Mouse (Mus musculus) heart, postnatal 4 days (tissue): Measurements from ENCODE around the gene Fam227b. TPM values are rescaled to one million over a fixed set of nuclear protein-coding genes. Genes with fewer than 3 reads are reported as not detected.

Experiments used
- DNase-seq: peaks from one replicate; pipeline ENCODE4 v3.0.0; 2021
- total RNA-seq, 2 experiments: library from RNA; stranded (reverse); gene quantifications; 2 replicates each; pipeline ENCODE4 v1.2.3; 2021

The Fam227b gene
- total RNA-seq, result not detected

DNA sequence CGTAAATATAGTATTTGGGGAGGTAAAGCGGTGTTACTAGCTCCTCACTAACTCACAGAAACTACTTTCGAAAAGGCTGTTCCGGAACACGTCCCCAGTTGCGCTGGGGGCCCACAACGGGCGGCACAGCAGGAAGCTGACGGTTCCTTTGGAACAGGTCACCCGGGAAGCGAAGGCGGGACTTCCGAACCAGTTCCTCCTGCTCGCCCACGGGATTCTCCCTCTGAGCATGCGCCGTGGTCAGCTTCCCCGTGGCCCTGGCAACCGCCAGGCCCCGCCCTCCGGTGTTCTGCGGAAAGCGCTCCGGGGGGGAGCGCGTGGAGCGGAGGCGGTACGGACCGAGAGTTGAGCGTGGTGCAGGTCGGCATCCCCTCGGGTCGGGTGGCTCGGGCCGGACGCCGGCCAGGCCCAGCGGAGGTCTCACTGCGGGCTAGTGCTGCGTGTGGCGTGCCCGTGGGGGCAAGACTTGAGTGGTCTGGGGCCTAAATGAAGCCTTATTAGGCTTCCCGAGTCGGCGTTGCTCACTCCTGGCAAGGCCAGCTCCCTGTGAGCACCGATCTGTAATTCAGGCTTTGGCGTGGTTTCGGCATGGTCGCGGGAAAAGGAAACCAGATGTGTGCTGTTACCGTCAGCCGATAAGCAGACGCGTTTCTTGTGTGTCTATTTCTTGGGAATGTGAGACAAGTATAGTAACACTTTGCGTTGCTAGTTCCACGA lies at the start of gene Fam227b, which contains the start of gene Dtwd1:
Gene Fam227b (minus strand): TSS at position 150 of the 717 bp plus-strand sequence.
Gene Dtwd1 (plus strand): TSS at position 287 of the 717 bp plus-strand sequence.
- peak; percentile 99 for DNase-seq

DNA sequence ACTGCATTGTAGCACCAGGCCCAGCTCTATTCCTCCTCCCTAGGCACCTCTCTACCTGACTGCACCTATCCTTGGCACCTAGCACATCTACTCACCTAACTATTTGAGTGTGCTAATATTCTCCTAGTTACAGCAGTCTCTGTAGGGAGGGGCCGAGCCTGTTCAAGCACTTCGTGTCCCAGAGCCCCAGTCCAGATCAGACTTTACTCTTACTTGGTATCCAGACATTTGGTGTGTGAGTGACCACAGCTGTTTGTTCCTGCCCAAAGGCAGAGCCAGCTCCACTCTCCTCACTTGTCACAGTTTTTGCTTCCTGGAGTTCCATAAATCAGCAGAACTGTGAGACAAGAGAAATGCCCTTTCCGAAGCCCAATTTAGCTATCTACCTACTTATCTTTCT lies 47.2 kb upstream of the Fam227b start:
- peak; percentile 7 for DNase-seq

DNA sequence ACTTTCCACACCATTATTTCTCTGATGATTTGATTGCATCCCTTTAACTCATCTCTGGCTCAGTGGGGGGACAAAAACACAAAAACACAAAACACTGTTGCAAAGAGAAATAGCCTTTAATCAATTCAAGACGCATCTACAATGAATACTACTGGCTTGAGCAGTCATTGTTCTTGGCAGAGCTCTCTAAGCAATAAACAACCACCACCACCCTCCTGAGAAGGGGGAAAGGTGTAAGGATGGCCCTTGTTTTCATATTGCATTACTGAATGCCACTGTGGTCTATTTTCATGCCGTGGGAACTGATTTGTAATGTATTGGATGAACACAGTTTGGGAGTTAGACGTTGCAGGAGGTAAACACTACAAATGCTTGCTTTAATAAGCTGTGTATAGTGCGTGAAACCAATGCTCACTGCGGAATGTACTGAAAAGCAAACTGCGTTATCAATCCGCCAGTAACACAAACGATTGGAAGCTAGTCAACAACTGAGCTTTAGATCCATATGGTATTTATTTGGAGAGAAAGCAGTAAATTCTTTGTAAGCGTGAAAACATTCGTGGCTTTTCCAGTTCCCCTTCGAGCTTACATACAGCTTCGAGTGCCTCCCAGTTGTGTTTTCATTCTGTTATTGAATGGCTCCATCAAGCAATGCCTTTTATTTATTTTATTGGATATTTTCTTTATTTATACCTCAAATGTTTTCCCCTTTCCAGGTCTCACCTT lies 44.0 kb upstream of the Fam227b start:
- DNase-seq, result no peak

DNA sequence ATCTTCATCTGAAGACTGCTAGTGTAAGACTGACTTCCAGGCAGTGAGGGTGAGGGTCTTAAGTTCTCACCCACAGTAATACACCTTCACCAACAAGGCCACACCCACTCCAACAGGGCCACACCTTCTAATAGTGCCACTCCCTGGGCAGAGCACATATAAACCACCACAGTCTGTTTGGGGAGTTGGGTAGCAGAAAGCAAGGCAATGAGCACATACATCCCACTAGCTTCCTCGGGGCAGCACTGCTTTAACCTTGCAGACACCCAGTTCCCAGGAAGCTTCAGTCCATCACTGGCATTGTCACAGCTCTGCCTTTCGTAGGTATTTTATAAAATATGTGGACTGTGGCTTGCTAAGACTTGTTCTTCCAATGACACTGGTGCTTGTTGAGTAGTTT lies 40.3 kb upstream of the Fam227b start:
- DNase-seq, result no peak

DNA sequence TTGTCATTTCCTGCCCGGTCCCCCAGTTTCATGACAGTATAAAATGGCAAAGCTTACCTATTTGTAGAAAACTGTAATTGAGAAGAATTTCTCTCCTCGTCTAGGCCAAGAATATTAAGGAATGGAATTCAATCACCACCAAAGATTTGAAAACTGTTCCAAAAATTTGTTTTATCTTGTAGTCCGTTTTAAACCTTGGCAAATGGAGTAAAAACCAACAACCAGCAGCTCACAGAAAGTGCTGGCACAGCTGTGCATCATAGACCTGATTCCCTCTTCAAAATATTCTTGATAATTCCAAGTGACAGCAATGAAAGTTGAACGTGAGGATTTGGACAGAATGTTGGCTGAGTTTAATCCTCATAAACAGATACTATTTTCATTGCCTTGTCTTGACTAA lies 39.5 kb upstream of the Fam227b start:
- DNase-seq, result no peak

DNA sequence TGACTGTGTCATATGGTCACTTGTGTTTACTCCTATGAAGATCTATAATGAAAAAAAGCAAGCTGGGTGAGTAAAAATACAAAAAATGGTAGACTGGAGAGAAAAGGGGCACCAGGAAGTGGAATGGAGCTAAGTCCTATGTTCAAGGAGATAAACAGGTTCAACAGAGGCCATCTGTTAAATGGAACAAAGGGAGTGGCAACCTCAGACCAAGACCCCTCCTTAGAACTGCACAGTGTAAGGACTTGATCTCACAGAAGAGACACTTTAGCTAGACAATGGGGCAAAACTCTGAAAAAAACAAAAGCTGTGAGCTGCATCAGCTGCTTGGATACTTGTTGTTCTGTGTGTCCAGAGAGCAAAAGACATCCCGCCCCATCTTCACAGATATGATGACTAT lies 19.6 kb upstream of the Fam227b start:
- DNase-seq, result no peak

DNA sequence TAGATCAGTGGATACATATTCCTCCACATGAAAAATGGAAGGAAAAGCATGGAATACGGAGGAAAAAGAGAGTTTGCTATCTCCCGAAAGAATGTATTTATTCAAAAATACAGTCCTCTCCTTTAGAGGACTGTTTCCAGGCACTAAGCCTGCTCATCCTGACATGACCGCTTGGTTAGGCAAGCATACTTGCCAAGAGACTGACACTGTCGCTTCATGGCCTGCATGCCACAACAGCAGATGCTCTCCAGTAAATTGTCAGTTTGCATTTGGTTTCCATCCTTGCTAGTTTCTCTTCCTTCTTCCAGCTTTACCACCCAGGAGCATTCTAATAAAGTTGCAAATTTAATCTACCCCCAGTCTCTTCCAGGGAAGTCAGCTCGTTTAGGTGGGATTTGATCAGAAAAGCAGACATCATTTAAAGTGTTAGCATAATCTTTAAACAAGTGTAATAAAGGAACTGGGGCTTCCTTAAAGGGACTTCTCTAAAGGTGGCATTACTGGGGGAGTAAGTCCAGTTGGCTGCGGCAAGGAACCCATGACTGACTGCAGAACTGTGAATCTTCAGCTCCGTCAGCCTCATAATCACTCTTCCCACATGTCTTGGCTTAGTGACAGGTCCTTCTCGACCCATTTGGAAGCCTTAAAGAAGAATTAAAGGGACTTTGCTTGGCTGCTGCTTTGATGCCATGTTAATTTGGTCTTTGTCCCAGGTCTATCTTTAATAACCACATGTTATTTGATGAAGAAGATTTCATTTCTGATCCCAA lies 15.2 kb upstream of the Fam227b start:
- no peak for DNase-seq

DNA sequence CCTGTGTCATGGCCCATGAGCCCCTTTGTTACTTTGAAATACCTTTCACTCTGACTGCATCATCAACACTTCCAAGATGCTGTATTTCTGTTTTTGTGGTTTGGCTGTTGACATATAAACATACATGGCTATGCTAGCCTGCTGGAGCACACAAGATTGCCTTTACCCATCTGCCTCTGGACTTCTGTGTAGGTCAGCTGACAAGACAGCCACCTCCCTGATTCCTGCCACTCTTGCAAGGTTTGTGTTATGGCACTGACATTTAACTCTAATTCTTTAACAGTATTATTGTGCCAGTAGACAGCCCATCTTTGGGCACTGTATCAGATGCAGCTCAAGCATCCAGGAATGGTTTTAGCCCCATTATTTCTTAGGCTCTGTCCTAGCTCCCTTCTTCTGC lies 14.5 kb upstream of the Fam227b start:
- DNase-seq, result no peak

DNA sequence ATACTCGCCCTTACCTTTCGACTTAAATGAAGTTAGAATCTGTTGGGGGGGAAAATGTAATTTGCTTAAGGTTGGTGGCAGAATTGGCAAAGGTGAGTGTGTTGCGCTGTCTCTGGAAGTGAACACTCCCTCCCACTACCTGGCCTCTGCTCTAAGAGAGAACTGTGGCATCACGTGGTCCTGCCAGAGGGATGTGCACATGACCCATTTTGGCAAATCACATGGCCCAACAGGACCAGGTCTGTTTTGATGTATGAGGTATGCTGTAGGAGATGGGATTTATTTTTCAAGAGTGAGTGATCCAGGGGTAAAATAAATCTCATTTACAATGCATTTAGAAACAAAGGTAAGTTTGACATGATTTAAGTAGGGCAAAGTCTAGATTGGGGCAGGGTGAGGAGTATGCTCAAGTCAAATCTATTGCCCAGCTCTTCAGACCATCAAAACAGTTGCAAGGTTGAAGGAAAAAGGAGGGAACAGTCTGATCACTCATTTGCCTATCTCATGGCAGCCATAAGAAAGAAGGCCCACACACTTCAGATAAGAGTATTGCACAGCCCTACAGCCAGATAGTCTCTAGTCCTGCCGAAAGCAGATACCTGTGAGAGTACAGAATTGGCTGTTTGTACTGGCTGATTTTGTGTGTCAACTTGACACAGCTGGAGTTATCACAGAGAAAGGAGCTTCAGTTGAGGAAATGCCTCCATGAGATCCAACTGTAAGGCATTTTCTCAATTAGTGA lies 13.6 kb upstream of the Fam227b start:
- no peak for DNase-seq

DNA sequence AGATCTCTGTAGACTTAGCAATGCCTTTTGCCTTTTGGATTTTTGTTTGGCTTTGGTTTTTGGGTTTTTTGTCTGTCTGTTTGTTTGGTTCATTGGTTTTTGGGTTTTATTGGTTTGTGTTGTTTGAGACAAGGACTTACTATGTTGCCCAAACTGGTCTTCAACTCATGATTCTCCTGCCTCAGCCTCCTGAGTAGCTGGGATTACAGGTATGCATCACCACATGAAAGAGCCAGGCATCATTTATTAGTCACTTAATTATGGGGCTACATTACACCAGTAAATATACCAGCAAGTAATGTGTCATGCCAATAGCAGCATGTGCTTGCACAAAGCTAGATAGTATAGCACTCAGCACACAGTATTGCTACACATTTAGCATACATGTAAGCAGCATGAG lies 4.1 kb downstream of the Fam227b start:
- no peak for DNase-seq

DNA sequence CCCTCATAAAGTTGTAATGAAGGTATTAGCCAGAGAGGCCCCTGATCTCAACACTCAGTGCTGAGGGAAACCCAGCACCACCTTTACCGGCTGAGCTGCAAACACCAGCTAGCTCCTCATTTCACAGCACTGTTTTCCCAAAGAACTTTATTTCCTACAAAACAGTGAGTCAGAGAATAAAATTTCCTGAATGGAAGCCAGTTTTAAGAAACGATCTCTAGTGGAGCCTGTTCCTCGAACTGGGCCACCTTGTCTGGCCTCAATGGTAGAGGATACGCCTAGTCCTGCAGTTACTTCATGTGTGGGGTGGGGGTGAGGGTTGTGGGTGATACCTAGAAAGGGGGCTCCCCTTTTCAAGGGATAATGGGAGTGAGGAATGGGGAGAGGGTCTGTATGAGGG lies 57.2 kb downstream of the Fam227b start:
- no peak for DNase-seq

DNA sequence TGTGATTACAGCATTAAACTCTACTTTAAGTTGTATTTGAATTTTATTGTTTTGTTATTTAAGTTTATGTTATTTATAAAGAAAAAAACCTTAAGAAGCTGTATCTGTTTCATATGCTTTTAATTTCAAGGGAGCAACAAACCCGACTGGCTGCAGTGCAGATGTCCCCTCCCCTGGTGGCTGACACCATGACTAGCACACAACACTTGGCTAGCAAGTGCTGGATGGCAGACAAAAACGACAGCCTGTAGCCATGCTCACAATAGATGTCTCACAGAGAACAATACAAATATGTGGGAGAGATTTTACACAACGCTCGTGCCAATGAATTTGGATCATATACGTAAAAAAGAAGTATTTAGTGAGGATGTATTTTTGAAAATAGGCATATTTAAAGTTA lies 61.4 kb downstream of the Fam227b start:
- no peak for DNase-seq

DNA sequence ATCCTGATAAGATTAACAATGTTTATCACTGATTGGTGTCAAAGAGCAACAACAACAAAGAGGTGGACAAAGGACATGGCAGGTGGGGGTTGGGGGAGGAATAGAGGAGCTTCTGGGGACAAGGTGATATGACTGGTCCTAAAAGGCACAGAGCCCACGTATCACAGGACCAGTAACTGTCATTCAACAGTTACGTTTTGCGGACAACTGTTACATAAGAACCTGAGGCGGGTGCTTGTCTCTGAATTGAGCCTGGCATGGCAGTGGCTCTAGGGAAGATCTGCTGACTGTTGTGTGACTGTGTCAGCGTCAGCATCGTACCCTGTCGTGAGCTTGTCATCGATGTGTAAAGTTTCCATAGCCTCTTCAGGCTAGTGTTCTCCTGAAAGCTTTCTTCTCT lies 65.6 kb downstream of the Fam227b start:
- DNase-seq, result no peak

DNA sequence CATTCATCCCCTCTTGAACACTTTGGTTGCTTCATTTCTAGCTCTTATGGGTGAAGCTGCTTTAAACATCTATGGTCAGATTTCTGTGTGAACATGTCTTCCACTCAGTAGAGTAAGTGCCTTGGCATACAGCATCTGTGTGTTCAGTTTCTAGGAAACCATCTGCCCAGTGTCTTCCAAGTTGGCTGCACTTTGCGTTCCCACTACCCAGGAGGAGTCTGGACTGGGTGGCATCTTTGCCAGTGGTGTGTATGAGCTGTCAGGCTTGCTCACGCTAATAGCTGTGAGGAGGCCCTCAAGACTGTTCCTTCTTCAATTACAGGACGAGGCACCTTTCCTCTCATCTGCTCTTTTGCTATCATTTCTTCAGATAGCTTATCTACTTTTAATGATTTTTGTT lies 67.5 kb downstream of the Fam227b start:
- DNase-seq, result no peak

DNA sequence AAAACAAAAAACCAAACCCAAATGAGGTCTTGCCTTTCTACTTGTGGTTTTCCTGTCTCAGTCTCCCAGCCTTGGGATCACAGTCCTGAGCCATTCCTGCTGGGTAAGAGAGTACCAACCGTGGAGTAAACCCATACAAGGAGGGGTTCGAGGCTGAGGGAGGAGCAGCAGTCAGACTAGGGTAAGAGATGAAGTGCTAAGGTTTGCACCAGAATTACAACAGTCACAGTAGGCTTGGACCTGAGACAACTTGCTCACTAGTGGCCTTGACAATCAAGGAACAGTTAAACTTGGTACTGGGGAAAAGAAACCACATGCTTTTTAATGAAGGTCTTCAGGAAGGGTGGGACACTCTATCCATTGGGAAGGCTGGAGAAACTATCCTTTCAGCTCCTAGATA lies 72.7 kb downstream of the Fam227b start:
- DNase-seq, result no peak

DNA sequence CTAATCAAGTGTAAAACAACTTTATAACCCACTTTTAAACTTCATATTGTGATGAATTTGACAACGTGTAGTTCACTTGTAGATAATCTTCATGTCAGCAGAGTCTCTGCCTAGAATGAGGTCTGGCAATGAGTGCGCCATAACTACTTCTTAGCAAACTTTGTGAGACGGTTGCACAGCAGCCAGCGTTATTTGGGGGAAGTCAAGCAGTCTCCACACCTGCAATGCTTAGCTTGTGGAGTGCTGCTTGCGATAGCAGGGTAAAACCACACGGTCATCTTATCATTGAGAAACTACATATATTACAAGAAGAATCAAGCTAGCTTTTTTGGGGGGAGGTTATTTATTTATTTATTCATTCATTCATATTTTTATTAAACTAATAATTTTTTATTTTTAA lies 75.3 kb downstream of the Fam227b start:
- DNase-seq, result no peak

DNA sequence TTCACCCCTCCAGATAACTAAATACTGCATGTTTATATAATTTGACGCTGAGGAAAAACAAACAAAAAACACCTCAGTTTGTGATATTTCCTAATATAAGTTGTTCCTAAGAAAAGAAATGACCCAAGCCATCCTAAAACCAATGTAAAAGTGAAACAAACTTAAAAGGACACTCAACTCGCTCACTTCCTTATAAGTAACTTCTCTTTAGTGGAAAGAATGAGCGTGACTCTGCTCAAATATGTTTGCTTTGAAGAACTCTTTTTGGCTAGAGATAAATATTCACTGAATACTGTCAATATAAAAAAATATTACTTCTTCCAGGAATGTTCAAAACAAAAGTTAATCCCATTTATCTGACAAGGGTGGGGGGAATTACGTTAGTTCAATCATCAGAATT lies 78.1 kb downstream of the Fam227b start:
- DNase-seq, result no peak

DNA sequence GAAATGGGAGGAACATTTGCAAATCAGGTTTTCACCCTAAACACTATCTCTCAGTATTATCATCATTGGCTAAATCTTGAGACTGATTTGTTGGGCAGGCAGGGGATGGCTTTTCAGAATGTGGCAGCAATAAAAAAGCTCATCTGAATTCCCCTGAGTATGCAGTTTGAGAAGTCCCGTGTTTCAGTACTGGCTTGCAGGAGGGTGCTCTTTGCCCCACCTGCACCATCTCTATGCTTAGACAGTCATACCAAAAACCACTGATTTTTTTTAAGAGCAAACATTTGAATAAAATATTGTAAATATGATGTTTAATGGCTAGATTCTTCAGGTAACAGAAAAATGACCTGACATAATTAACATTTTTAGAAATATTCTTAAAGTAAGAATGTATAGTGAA lies 82.1 kb downstream of the Fam227b start:
- no peak for DNase-seq

DNA sequence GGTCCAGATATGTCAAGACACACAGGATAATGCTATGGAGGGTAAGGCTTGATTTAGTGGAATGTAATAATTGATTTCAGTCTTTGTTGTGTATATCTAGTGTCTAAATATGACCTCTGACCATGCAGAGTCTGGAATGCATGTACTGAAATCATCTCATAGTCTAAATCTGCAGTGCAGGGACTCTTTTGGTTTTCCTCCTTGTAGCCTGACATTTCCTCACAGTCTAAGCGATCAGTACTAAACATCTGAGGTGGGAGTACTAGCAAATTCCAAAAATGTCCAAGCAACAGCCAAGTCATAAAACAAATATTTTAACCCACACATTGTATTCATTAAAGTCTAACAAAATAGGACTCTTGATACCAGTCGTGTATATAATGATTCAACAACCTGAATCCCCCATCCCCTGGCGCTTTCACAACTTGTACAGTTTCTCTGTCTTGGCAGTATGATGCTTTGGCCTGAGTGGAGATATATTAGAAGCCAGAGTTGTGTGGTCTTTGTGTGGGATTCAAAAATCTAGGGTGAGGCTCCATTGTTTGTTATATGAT lies 86.4 kb downstream of the Fam227b start:
- no peak for DNase-seq

DNA sequence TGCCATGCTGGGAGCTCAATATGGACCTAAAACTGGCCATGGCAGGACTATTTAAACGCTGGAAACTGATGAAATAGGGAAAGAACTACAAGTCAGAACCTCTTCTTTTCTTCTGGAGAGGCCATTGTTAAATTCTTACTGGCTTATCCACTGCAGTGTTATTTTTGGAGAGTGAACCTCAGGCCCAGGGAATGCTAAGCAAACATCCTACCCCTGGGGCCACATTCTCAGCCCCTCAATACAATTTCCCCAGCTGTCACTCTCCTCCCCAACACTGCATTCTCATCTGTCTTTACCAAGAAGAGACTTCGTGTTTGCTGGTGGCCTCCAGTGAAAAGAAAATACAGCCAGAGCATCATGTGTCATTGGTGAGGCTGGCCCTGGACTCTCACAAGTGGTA lies 87.0 kb downstream of the Fam227b start:
- DNase-seq, result peak; percentile 21

DNA sequence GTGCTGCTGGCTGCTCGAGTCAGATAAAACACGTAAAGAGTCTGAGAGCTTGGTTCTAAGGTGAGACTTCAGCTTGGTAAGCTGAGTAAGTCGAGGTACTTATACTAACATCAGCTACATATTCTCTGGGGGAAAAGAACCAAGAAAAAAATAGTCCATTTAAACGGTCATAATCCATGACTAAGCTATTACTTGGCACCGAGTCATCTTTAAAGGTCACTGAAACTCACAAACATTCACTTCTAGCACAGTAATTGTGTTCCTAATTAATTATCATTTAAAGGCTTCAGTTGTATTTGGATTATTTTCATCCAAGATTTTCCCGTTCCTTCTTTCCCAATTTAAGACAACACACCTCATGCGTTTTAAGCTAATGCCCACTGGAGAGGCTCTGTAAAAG lies 88.9 kb downstream of the Fam227b start:
- DNase-seq, result no peak

DNA sequence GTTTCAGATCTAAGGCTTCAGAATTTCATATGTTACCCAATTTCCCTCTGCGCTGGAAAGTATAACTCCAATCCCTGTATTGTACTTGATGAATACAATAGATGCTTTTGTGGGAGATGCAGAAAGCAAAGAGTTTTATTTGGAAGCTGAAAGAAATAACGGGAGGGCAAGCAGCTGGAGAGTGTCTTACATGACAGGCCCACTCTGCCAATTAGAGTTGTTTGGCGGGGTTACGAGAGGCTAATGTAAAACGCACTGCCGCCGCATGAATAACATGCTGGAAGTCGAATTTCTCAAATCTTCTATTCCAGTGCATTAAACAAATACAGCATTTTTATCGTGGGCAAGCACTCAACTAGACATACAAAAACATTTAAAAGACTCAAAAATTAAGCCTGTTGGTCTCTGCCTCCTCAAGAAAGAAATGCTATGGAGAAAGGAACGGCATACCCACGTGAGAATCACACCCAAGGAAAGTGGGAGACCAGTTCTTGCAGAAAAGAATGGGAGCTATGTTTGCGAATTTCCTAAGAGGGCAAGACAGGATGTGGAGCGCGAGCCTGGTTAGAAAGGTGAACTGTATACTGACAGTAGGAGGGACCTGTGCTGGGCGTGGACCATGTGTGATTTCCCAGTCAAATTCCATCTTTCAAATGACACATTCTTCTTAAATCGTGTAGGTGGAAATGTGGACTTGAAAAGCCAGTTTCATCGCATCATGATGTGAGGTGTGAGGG lies 90.6 kb downstream of the Fam227b start:
- peak; percentile 34 for DNase-seq
